Mouse (Mus musculus) gastrocnemius, postnatal 4 days (tissue): ENCODE data around the gene Ep300. TPM values are rescaled to one million over a fixed set of nuclear protein-coding genes. Genes with fewer than 3 reads are reported as not detected.

Source experiments
- DNase-seq, 2 experiments: peaks; one replicate each; pipeline ENCODE4 v3.0.0; 2021 to 2022; ENCODE audit warnings: low spot score in 2 of 2, mixed read lengths in 2 of 2
- long read RNA-seq, 2 experiments: library from polyadenylated mRNA; stranded (forward); transcript quantifications; one replicate each; pipeline ENCODE4 v2.0.0; 2021
- total RNA-seq, 2 experiments: library from RNA; stranded (reverse); gene quantifications; 2 replicates each; pipeline ENCODE4 v1.2.3; 2021

Ep300 gene
- 10 to 100 TPM; 41.8 to 45.3 TPM for total RNA-seq
- long read RNA-seq, experiment 1, partial matches to known transcripts, result 0 of 5 reads
- long read RNA-seq, experiment 1, other reads (novel, unspliced or antisense), result 5 of 5 reads
- long read RNA-seq, experiment 2, full-length matches to known transcripts, result 1 of 3 reads
- long read RNA-seq, experiment 2, partial matches to known transcripts, result 2 of 3 reads
- long read RNA-seq, experiment 2, other reads (novel, unspliced or antisense), result 0 of 3 reads

DNA sequence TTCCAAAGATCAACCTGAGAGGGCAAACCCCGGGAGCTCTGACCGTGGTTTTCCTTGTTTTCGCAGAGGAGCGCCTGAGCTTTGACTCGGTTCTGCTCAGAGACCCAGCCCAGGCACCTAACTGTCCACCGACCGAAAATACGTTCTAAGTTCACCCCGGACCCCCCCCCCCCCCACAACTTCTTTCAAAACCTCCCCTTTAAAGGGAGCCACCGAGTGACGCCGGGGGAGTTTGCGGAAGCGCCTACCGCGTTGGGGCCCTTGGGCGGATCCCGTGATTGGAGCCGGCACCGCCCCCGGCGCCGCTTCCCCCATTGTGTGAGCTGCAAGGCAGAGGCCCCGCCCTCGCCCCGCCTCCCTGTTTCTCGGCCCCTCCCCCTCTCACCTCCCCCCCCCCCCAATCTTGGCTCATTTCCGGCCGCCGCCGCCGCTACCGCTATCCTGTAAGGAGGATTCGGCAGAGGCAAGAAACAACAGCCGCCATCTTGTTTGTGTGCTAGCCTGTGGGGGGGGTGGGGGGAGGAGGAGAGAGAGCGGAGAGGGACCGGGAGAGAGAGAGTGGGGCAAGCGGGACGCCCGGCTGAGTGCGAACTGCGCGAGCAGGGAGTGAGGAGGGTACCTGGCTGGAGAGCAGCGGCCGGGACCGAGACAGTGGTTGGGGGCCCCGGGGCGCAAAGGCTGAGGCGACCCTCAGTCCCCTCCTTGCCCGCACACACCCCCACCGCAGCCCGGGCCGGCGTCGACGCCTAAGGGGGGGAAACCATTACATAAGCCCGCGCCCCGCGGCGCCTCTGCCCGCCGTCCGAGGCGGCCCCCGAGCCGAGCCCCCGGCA, at the start of gene Ep300:
Ep300 (plus strand) TSS at position 439 of the 833 bp plus-strand sequence.
- peak; percentile 97 to 98 for DNase-seq

GRCm38 (mm10) chr15:81535881-81536351, 49.2 kb upstream of the Ep300 start:
- DNase-seq, result no peak

- DNase-seq, result no peak
Observed at GRCm38 (mm10) chr15:81538149-81538548, 47.0 kb upstream of the Ep300 start.

- DNase-seq, result no peak
Observed at GRCm38 (mm10) chr15:81539560-81539959, 45.6 kb upstream of the Ep300 start.

- no peak for DNase-seq
Observed at GRCm38 (mm10) chr15:81544916-81545315, 40.2 kb upstream of the Ep300 start.

GRCm38 (mm10) chr15:81545387-81546176, 39.6 kb upstream of the Ep300 start:
- no peak for DNase-seq

- no peak for DNase-seq
Observed at GRCm38 (mm10) chr15:81553455-81553854, 31.7 kb upstream of the Ep300 start.

DNA sequence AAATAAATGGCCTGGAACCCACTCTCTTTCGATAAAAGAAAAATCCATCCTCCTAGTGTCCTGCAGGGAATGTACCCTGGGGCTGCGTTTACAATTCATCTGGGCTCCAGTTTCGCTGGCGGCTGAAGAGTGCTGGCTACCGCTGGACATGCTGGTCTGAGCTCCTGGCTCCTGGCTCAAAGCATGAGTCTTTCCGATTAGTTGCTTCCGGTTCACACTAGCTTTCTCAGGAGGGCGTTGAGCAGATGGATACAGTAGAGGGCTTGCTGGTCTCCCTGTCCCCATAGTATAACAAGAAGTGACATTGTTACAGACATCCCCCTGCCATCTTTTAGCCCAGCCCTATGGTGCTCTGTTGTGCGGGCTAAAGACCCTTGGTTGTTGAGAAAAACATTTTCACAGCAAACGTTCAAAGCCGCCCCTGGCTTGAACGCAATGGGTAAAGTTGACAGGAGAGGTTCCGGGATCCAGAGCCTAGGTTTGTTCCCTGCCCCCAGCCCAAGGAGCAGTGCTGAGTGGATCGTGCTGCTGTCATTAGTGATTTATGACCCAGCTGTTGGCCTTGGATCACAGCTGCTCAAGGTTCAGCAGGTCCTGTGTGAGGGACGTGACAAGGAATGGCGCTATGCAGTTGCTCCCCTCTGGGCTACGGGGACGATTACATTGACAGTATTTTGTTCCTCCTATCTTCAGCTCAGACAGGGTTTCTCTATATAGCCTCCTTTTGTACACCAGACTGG, 30.4 kb upstream of the Ep300 start:
- DNase-seq, result peak in 1 of 2 experiments; percentile 11

DNA sequence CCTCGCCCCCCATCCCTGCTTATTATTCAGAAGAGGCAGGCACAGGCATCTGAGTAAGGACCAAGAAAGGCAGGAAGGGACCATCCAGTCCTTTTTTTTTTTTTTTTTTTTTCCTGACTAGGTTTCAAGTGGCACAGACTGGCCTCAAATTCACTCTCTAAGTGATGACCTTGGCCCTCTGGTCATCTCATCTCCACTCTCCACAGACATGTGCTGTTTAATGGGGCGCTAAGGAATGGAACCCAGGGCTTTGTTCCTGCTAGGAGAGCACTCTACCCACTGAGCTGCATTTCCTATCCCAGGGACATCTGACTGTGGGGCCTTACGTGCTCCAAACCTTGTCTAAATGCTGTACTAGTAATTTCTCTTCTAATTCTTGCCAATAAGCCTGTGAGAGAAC, 29.2 kb upstream of the Ep300 start:
- DNase-seq, result no peak

GRCm38 (mm10) chr15:81561501-81561900, 23.6 kb upstream of the Ep300 start:
- no peak for DNase-seq

DNA sequence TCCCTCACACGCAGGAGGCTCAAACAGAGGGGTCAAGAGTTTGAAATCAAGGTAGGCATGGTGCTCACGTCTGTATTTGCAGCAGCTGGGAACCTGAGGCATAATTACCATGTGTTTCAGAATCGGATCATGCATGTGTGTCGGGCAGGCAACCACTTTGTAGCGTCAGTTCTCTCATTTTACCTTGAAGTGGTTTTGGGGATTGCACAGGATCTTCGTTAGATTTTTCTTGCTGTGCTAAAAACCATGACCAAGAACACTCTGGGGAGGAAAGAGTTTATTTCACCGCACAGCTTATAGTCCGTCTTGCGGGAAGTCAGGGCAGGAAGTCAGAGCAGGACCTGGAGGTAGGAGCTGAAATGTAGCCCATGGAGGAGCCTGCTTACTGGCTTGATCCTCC, 23.2 kb upstream of the Ep300 start:
- no peak for DNase-seq

DNA sequence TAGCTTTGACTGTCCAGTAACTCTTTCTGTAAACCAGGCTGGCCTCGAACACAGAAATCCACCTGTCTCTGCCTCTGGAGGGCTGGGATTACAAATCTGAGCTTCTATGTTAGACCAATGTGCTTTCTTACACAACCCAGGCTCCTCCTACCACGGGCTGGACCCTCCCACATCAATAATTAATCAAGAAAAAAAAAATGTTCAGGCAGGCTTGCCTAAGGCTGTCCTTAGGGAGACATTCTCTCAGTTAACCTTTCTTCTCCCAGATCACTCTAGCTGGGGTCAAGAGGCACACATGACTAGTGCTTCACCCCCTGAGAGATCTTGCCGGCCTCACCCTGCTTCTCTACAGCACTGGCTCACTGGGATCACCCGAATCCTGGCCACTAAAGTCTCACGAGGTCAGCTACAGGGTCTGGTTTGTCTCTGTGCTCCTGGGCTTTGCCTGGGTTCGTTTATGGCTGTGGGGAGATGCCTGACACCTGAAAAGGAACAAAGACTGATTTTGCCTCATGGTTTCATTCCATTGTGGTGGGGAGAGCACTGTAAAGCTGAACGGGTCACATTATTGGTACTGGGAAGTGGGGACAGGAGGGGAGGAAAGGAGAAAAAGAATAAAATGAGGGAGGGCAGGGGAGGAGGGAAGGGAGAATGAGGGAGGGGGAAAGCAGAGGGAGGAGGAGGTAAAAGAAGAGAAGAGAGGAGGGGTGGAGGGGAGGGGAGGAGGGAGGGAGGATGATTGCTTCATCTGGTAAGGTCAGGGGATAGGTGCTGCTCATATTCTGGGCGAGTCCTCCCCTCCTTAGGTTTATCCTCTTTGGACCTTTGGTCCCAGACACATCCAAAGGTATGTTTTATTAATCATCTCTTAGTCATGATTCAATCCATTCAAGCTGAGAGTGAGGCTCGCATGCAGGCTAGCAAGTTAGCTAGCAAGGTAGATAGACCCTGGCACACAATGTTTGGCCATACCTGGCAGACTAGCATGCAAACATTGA, 22.4 kb upstream of the Ep300 start:
- no peak for DNase-seq

- no peak for DNase-seq
Observed at GRCm38 (mm10) chr15:81568093-81568492, 17.1 kb upstream of the Ep300 start.

DNA sequence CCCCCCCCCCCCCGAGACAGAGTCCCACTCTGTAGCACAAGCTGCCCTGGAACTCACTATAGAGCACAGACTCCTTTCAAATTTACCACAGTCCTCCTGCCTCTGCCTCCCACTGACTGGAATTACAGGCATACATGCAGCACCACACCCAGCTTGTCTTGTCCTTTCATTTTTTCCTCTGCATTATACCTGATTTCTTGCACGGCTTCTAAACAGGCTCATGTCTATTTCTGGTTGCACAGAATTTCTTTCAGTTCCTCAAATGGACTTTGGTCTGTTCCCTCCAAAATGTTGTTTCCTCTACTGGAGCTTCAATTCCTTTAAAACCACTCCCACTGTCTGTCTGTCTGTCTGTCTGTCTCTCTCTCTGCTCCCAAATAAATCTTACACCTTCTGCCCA, 16.6 kb upstream of the Ep300 start:
- no peak for DNase-seq

- no peak for DNase-seq
Observed at GRCm38 (mm10) chr15:81576961-81577360, 8.2 kb upstream of the Ep300 start.

DNA sequence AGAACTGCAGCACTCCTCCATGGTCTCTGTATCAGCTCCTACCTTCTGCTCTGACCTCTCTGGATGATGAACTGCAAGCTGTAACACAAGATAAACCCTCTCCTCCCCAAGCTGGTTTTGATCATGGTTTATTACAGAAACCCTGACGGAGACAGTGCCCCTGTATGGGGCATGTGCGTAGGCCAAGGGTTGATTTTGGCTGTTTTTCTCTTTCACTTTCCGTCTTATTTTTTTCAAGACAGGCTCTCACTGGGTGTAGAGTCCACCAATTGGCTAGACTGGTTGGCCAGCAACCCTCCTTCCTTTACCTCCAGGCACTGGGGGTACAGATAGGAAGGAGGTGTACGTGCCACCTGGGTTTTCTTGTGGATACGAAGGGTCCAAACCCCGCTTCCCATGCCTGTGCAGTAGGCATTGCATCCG, 7.4 kb upstream of the Ep300 start:
- DNase-seq, result no peak

DNA sequence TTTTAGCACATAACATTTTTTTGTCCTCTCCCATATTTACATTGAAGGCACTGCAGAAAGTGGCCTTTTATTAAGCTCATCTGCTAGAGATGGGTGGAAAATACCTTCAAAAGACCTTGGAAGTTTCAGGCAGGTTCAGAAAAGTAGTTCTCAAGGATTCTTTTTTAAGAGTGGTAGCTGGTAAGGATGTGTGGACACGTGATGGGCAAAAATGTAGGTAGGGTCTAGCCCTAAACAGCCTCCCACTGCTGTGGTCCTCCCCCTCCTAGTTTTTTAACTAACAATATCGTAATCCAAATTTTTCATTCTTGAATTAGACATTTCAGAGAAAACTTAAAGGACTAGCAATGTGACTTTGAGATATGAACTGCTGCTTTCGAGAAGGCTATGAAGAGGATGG, 685 bp upstream of the Ep300 start:
- no peak for DNase-seq

DNA sequence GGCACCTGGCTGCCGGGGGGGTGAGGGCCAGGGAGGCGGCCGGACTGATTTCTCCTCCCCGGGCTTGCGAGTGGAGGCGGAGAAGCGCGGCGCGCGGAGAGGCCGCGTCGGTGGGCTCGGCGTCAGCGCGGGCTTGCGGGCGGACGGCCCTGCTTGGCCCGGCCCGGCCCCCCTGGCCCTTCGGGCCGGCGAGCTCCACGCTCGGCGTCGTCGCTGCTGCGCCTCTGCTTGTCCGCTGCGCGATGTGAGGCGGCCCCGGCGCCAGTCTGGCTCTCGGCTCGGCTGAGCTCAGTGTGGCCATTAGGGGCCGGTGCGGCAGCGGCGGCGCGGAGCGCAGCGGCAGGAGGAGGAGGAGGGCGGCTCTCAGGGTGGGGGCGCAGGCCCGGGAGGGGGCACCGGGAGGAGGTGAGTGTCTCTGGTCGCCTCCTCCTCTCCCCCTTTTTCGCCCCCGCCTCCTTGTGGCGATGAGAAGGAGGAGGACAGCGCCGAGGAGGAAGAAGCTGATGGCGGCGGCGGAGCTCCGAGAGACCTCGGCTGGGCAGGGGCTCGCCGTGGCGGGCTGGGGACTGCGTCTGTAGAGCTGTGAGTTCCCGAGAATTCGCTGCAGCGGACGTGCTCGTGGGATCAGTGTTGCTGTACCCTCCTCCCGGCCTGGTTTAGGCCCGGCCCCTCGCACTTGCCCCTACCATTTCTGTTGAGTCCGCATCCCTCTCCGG, 753 bp downstream of the Ep300 start:
- peak; percentile 76 to 89 for DNase-seq

DNA sequence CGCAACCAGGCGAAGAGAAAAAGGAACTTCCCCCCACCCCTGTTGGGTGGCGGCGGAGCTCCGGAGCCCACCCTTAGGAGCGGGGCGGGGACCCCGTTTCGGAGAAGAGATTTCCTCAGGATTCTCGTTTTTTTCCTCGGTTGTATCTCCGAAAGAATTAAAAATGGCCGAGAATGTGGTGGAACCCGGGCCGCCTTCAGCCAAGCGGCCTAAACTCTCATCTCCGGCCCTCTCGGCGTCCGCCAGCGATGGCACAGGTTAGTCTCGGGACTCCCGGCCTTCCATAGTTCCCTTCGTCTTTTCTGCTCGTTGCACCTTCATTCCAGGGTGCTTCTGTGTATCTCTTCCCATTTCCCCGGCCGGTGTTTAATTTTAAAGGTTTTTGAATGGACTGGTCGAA, 1.3 kb downstream of the Ep300 start:
- DNase-seq, result no peak
